Mouse (Mus musculus): ENCODE measurements at regions not wholly inside any gene's neighbourhood (a gene's known extent, or its start where the extent isn't known, plus 50 kb on each side); places are given as distances from the start of the nearest gene placed in this dataset.

GRCm38 (mm10) chr4:105352342-105352741, 195.2 kb downstream of the Plpp3 start:
- Histone ChIP-seq H3K4me3 (replicated peaks) (no peak overlapping the region), H3K4me1 (replicated peaks) (no peaks in the 10 kb centered on the region), H3K36me3 (replicated peaks) (no peaks in the 10 kb centered on the region), H3K27me3 (no peaks in the 10 kb centered on the region), H3K27ac (replicated peaks) (no peak overlapping the region), H3K4me2 (no peak overlapping the region), H3K9me3 (replicated peaks) (no peaks in the 10 kb centered on the region), H3K9ac (no peak overlapping the region)
- 56% methylated on average over 7 of the region's 7 CpGs for WGBS (ENCODE audit: insufficient replicate concordance)
- no peak for ATAC-seq (ENCODE audit: insufficient read depth)

GRCm38 (mm10) chr4:105352953-105353352, 195.8 kb downstream of the Plpp3 start:
- WGBS (ENCODE audit: insufficient replicate concordance) = 41% methylated on average over 3 of the region's 3 CpGs
- Histone ChIP-seq H3K27ac (replicated peaks) (no peak overlapping the region), H3K36me3 (replicated peaks) (no peaks in the 10 kb centered on the region), H3K9me3 (replicated peaks) (no peaks in the 10 kb centered on the region), H3K4me1 (replicated peaks) (no peaks in the 10 kb centered on the region), H3K4me2 (no peak overlapping the region), H3K4me3 (replicated peaks) (no peak overlapping the region), H3K27me3 (no peaks in the 10 kb centered on the region), H3K9ac (no peak overlapping the region)
- no peak for ATAC-seq (ENCODE audit: insufficient read depth)

GRCm38 (mm10) chr4:105354097-105354496, 196.9 kb downstream of the Plpp3 start:
- Histone ChIP-seq H3K9ac (no peak overlapping the region), H3K4me3 (replicated peaks) (no peak overlapping the region), H3K4me1 (replicated peaks) (no peaks in the 10 kb centered on the region), H3K27me3 (no peaks in the 10 kb centered on the region), H3K27ac (replicated peaks) (no peak overlapping the region), H3K4me2 (no peak overlapping the region), H3K9me3 (replicated peaks) (no peaks in the 10 kb centered on the region), H3K36me3 (replicated peaks) (no peaks in the 10 kb centered on the region)
- no peak for ATAC-seq (ENCODE audit: insufficient read depth)
- WGBS (ENCODE audit: insufficient replicate concordance) = 51% methylated on average over 8 of the region's 8 CpGs

GRCm38 (mm10) chr4:105356616-105357015, 199.5 kb downstream of the Plpp3 start:
- Histone ChIP-seq H3K9me3 (replicated peaks) (no peaks in the 10 kb centered on the region), H3K4me1 (replicated peaks) (no peaks in the 10 kb centered on the region), H3K4me2 (no peak overlapping the region), H3K27me3 (no peaks in the 10 kb centered on the region), H3K4me3 (replicated peaks) (no peak overlapping the region), H3K36me3 (replicated peaks) (no peaks in the 10 kb centered on the region), H3K9ac (no peak overlapping the region), H3K27ac (replicated peaks) (no peak overlapping the region)
- no peak for ATAC-seq (ENCODE audit: insufficient read depth)
- 52% methylated on average over 3 of the region's 3 CpGs for WGBS (ENCODE audit: insufficient replicate concordance)

- H3K27ac ChIP-seq (replicated peaks) = no peak overlapping the region
- H3K4me3 ChIP-seq (replicated peaks) = no peak overlapping the region
- ATAC-seq (ENCODE audit: insufficient read depth) = no peak
- H3K36me3 ChIP-seq (replicated peaks) = no peaks in the 10 kb centered on the region
- no peak overlapping the region for H3K9ac ChIP-seq
- no peaks in the 10 kb centered on the region for H3K4me1 ChIP-seq (replicated peaks)
- H3K4me2 ChIP-seq = no peak overlapping the region
- WGBS (ENCODE audit: insufficient replicate concordance) = 30% methylated on average over 2 of the region's 2 CpGs
- no peaks in the 10 kb centered on the region for H3K27me3 ChIP-seq
- no peaks in the 10 kb centered on the region for H3K9me3 ChIP-seq (replicated peaks)
Measured at GRCm38 (mm10) chr4:105358725-105359124, 201.6 kb downstream of the Plpp3 start.

- Histone ChIP-seq H3K27ac (replicated peaks) (no peak overlapping the region), H3K36me3 (replicated peaks) (no peaks in the 10 kb centered on the region), H3K4me1 (replicated peaks) (no peaks in the 10 kb centered on the region), H3K4me2 (no peak overlapping the region), H3K4me3 (replicated peaks) (no peak overlapping the region), H3K27me3 (no peaks in the 10 kb centered on the region), H3K9ac (no peak overlapping the region), H3K9me3 (replicated peaks) (no peaks in the 10 kb centered on the region)
- no peak for ATAC-seq (ENCODE audit: insufficient read depth)
- WGBS (ENCODE audit: insufficient replicate concordance) = 46% methylated on average over 6 of the region's 6 CpGs
Measured at GRCm38 (mm10) chr4:105364496-105364895, 207.3 kb downstream of the Plpp3 start.

GRCm38 (mm10) chr4:105365076-105365475, 207.9 kb downstream of the Plpp3 start:
- Histone ChIP-seq H3K27me3 (no peaks in the 10 kb centered on the region), H3K36me3 (replicated peaks) (no peaks in the 10 kb centered on the region), H3K27ac (replicated peaks) (no peak overlapping the region), H3K4me3 (replicated peaks) (no peak overlapping the region), H3K9ac (no peak overlapping the region), H3K9me3 (replicated peaks) (no peaks in the 10 kb centered on the region), H3K4me1 (replicated peaks) (no peaks in the 10 kb centered on the region), H3K4me2 (no peak overlapping the region)
- ATAC-seq (ENCODE audit: insufficient read depth) = no peak
- 58% methylated on average over 5 of the region's 5 CpGs for WGBS (ENCODE audit: insufficient replicate concordance)

- no peaks in the 10 kb centered on the region for H3K9me3 ChIP-seq (replicated peaks)
- no peak overlapping the region for H3K9ac ChIP-seq
- no peaks in the 10 kb centered on the region for H3K27me3 ChIP-seq
- H3K4me1 ChIP-seq (replicated peaks) = no peaks in the 10 kb centered on the region
- no peak overlapping the region for H3K27ac ChIP-seq (replicated peaks)
- no peaks in the 10 kb centered on the region for H3K36me3 ChIP-seq (replicated peaks)
- 60% methylated on average over 5 of the region's 5 CpGs for WGBS (ENCODE audit: insufficient replicate concordance)
- no peak for ATAC-seq (ENCODE audit: insufficient read depth)
- no peak overlapping the region for H3K4me2 ChIP-seq
- no peak overlapping the region for H3K4me3 ChIP-seq (replicated peaks)
Measured at GRCm38 (mm10) chr4:105376591-105376990, 219.4 kb downstream of the Plpp3 start.

- Histone ChIP-seq H3K4me1 (replicated peaks) (no peaks in the 10 kb centered on the region), H3K4me2 (no peak overlapping the region), H3K27ac (replicated peaks) (no peak overlapping the region), H3K27me3 (no peaks in the 10 kb centered on the region), H3K4me3 (replicated peaks) (no peak overlapping the region), H3K9ac (no peak overlapping the region), H3K9me3 (replicated peaks) (no peaks in the 10 kb centered on the region), H3K36me3 (replicated peaks) (no peaks in the 10 kb centered on the region)
- 32% methylated on average over 11 of the region's 11 CpGs for WGBS (ENCODE audit: insufficient replicate concordance)
- no peak for ATAC-seq (ENCODE audit: insufficient read depth)
Measured at GRCm38 (mm10) chr4:105377469-105378187, 220.5 kb downstream of the Plpp3 start.

GRCm38 (mm10) chr4:105384826-105385225, 227.7 kb downstream of the Plpp3 start:
- no peaks in the 10 kb centered on the region for H3K27me3 ChIP-seq
- no peak overlapping the region for H3K9ac ChIP-seq
- no peak overlapping the region for H3K27ac ChIP-seq (replicated peaks)
- no peak for ATAC-seq (ENCODE audit: insufficient read depth)
- no peak overlapping the region for H3K4me3 ChIP-seq (replicated peaks)
- no peaks in the 10 kb centered on the region for H3K36me3 ChIP-seq (replicated peaks)
- no peaks in the 10 kb centered on the region for H3K4me1 ChIP-seq (replicated peaks)
- 61% methylated on average over 3 of the region's 3 CpGs for WGBS (ENCODE audit: insufficient replicate concordance)
- H3K9me3 ChIP-seq (replicated peaks) = no peaks in the 10 kb centered on the region
- no peak overlapping the region for H3K4me2 ChIP-seq

- Histone ChIP-seq H3K9me3 (replicated peaks) (no peaks in the 10 kb centered on the region), H3K4me1 (replicated peaks) (no peaks in the 10 kb centered on the region), H3K4me3 (replicated peaks) (no peak overlapping the region), H3K27me3 (no peaks in the 10 kb centered on the region), H3K4me2 (no peak overlapping the region), H3K9ac (no peak overlapping the region), H3K36me3 (replicated peaks) (no peaks in the 10 kb centered on the region), H3K27ac (replicated peaks) (no peak overlapping the region)
- no peak for ATAC-seq (ENCODE audit: insufficient read depth)
- 72% methylated on average over 5 of the region's 5 CpGs for WGBS (ENCODE audit: insufficient replicate concordance)
Measured at GRCm38 (mm10) chr4:105385481-105385880, 228.3 kb downstream of the Plpp3 start.

- no peaks in the 10 kb centered on the region for H3K27me3 ChIP-seq
- H3K4me2 ChIP-seq = no peak overlapping the region
- no peaks in the 10 kb centered on the region for H3K36me3 ChIP-seq (replicated peaks)
- H3K4me3 ChIP-seq (replicated peaks) = no peak overlapping the region
- H3K9me3 ChIP-seq (replicated peaks) = no peaks in the 10 kb centered on the region
- no peak for ATAC-seq (ENCODE audit: insufficient read depth)
- H3K27ac ChIP-seq (replicated peaks) = no peak overlapping the region
- H3K4me1 ChIP-seq (replicated peaks) = no peaks in the 10 kb centered on the region
- H3K9ac ChIP-seq = no peak overlapping the region
- 19% methylated on average over 5 of the region's 5 CpGs for WGBS (ENCODE audit: insufficient replicate concordance)
Measured at GRCm38 (mm10) chr4:105390378-105390777, 233.2 kb downstream of the Plpp3 start.

Data from liver, embryonic 15.5 days (tissue).